Mouse (Mus musculus) cerebellum, adult 2 months (tissue): ENCODE measurements around the gene Ermard.

Source experiments
- CTCF ChIP-seq: fragments of 200-500 bp; IDR thresholded peaks from 2 replicates; pipeline ENCODE4 v1.5.1; 2011; ENCODE audit warnings: low read depth, mild to moderate bottlenecking, control low read depth, low read length, moderate library complexity, borderline replicate concordance; ENCODE audit not compliant: insufficient read depth
- POLR2A ChIP-seq: fragments of 200-500 bp; IDR thresholded peaks from 2 replicates; pipeline ENCODE4 v1.6.1; 2011; ENCODE audit warnings: low read length, control low read depth, borderline replicate concordance; ENCODE audit not compliant: insufficient read depth

DNA sequence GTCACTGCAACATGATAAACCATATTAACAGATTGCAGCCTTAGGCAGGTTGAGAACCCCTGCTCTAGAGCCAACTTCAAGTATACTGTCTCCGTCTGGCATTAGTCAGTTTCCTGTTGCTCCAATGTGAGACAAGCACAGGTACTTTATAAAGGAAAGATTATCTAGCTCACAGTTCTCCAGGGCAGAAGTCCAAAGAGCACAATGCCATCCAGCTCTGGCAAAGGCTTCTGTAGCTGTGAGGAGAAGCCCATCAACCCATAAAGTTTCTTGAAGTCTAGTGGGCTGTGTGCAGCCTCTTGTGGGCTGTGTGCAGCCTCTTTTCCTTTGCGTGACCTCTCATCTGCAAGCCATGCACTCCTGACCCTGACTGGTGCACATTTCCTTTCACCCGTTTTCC, 74.5 kb downstream of the Ermard start:
- TF ChIP-seq CTCF (no peak), POLR2A (no peak)
